Mouse (Mus musculus) small intestine, adult 2 months (tissue): ENCODE measurements around the gene Rptor. TPM values are rescaled to one million over a fixed set of nuclear protein-coding genes. Genes with fewer than 3 reads are reported as not detected.

Experiments
- H3K27ac ChIP-seq: fragments of 200-500 bp; 2 replicates; pipeline ENCODE4 v1.5.1; 2012; ENCODE audit warnings: low read depth, low read length, control low read depth, inconsistent platforms; ENCODE audit not compliant: insufficient read depth
- H3K27me3 ChIP-seq: fragments of 200-500 bp; 2 replicates; pipeline ENCODE4 v1.6.1; 2012; ENCODE audit warnings: mild to moderate bottlenecking, moderate library complexity, low read length, inconsistent platforms; ENCODE audit not compliant: control insufficient read depth, insufficient read depth
- H3K36me3 ChIP-seq: fragments of 200-500 bp; 2 replicates; pipeline ENCODE4 v1.6.1; 2012; ENCODE audit warnings: mild to moderate bottlenecking, low read length, control low read depth, inconsistent platforms; ENCODE audit not compliant: control insufficient read depth, insufficient read depth
- H3K4me1 ChIP-seq: fragments of 200-500 bp; 2 replicates; pipeline ENCODE4 v1.6.1; 2012; ENCODE audit warnings: low read length, inconsistent platforms, mixed read lengths; ENCODE audit not compliant: control insufficient read depth, insufficient read depth, insufficient read length
- H3K4me3 ChIP-seq: fragments of 200-500 bp; 2 replicates; pipeline ENCODE4 v1.5.1; 2012; ENCODE audit warnings: low read depth, mild to moderate bottlenecking, control low read depth, inconsistent platforms, low read length, moderate library complexity
- CTCF ChIP-seq: fragments of 200-500 bp; IDR thresholded peaks from 2 replicates; pipeline ENCODE4 v1.5.1; 2012; ENCODE audit warnings: low read depth, mild to moderate bottlenecking, control low read depth, inconsistent platforms, low read length, moderate library complexity, mixed read lengths; ENCODE audit not compliant: insufficient replicate concordance, insufficient read length; ENCODE audit errors: extremely low read depth
- POLR2A ChIP-seq: fragments of 200-500 bp; IDR thresholded peaks from 2 replicates; pipeline ENCODE4 v1.6.1; 2012; ENCODE audit warnings: low read depth, mild to moderate bottlenecking, control low read depth, inconsistent platforms, low read length, moderate library complexity
- WGBS: fragments of 180-500 bp; shearing (Covaris S2); methylation state at CpG from one replicate; pipeline ENCODE4 v1.1.7; 2018; 5-methylcytosine and 5-hydroxymethylcytosine counted together
- polyA plus RNA-seq: library from polyadenylated mRNA; depleted of rRNA; stranded (reverse); fragments of >200 nt; gene quantifications from 2 replicates; pipeline ENCODE4 v1.2.3, GENCODE M21; 2012

The Rptor gene
- polyA plus RNA-seq, 1 experiment, result 26.8 TPM

- WGBS, result 62% methylated on average over 5 of the region's 5 CpGs
- Histone ChIP-seq H3K27me3 (no peaks in the 10 kb centered on the region), H3K27ac (no peak overlapping the region), H3K4me3 (no peak overlapping the region), H3K36me3 (no peaks in the 10 kb centered on the region), H3K4me1 (peaks cover 9% of the 10 kb centered on the region)
- TF ChIP-seq POLR2A (no peak), CTCF (no peak)
These were observed 112.7 kb downstream of the Rptor start for GRCm38 (mm10) chr11:119715437-119715836.

- H3K4me1 ChIP-seq, result peaks cover 9% of the 10 kb centered on the region
- WGBS, result 80% methylated on average over 5 of the region's 5 CpGs
- no peak overlapping the region for H3K4me3 ChIP-seq
- peak overlapping the region; percentile 18; the same call in 1 of the 2 replicates for H3K27ac ChIP-seq
- no peaks in the 10 kb centered on the region for H3K27me3 ChIP-seq
- H3K36me3 ChIP-seq, result no peaks in the 10 kb centered on the region
- TF ChIP-seq POLR2A, result no peak
- no peak for TF ChIP-seq CTCF
These were observed 113.3 kb downstream of the Rptor start for GRCm38 (mm10) chr11:119715841-119716596.

GRCm38 (mm10) chr11:119718115-119718514 is 115.4 kb downstream of the Rptor start:
- H3K27ac ChIP-seq, result no peak overlapping the region
- no peak for TF ChIP-seq POLR2A
- no peak for TF ChIP-seq CTCF
- H3K4me1 ChIP-seq, result peaks cover 9% of the 10 kb centered on the region
- no peaks in the 10 kb centered on the region for H3K27me3 ChIP-seq
- no peaks in the 10 kb centered on the region for H3K36me3 ChIP-seq
- WGBS, result 84% methylated on average over 3 of the region's 3 CpGs
- H3K4me3 ChIP-seq, result no peak overlapping the region

DNA sequence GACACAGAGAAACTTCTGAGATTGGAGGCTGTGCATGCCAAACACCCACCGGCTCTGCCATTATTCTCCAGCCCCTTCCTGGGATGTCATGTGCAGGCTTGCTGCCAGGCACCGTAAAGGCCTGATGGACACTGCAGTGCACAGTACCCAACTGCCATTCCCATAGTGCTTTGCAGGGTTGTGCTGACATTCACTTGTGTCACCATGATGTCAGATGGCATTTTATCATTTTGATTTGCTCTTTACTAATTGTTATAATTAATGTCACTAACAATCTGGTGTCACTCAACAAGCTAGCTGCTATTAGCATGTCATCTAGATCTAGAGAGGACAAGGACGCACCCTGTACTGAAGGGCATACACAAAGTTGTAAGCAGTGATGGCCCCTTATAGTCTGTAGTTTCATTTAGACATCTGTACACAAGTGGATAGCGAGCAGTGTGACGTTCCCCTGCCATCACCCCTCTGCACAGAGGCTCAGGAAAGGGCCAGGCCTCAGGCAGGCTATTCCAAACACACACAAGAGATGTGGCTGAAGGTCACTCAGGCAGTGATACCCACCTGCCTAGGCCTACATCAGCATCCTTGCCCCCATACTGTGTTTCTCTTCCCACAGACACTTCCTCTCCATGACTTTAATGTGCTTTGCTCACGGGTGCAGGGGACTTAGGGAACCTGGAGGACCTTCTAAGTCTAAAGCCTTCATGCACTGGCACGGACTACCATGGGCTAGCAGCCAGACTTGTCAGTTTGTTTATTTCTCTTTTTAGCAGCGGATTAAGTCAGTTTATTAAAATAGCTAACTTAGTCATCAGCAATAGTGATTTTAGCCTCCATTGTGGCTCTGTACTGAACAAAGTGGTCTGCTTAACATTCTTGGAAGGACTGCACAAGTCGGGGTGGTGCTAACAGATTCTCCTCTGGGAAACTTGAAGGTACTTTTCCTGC is 117.7 kb downstream of the Rptor start:
- Histone ChIP-seq H3K27ac (no peak overlapping the region), H3K4me3 (no peak overlapping the region), H3K27me3 (no peaks in the 10 kb centered on the region), H3K36me3 (peaks cover 3% of the 10 kb centered on the region; the same call in 1 of the 2 replicates), H3K4me1 (peaks cover 5% of the 10 kb centered on the region)
- no peak for TF ChIP-seq CTCF
- no peak for TF ChIP-seq POLR2A
- WGBS, result 75% methylated on average over 9 of the region's 9 CpGs

DNA sequence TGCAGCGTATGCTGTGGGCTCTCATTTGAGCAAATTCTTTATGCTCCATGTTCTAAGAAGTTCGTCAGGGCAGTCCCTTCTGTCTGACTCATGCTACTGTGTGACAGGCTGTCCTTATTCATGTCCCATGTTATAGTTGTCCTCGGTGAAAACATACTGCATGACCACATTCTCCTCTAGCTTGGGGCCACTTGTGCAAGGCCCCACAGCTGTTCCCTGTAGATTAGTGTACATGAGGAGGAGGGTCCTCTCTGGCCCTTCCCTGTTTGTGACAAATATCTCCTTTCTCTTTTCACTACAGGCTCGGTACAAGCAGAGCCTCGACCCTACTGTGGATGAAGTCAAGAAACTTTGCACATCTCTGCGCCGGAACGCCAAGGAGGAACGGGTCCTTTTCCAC is 122.0 kb downstream of the Rptor start:
- no peak for TF ChIP-seq CTCF
- TF ChIP-seq POLR2A, result no peak
- H3K27me3 ChIP-seq, result no peaks in the 10 kb centered on the region
- 84% methylated on average over 9 of the region's 9 CpGs for WGBS
- H3K36me3 ChIP-seq, result peaks cover 13% of the 10 kb centered on the region; the same call in 1 of the 2 replicates
- H3K4me3 ChIP-seq, result no peak overlapping the region
- no peak overlapping the region for H3K27ac ChIP-seq
- H3K4me1 ChIP-seq, result no peaks in the 10 kb centered on the region; the same call in 1 of the 2 replicates

DNA sequence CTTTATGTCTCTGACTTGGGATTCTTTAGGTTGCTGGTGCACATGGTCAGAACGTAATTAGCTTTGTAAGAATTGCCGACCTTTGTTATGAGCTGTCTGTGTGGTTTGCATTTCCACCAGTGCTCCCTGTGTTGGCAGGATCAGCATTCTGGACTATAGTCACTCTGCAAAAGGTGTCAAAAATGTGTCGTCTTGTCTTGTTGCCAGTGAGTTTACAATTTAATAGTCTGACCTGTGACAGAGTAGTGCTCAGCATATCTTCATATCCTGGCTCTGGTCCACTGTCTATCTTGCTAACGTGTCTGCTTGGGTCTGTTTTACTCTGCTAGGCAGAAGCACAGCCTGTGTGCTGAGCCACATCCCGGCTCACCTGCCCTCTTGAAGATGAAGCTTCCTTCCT is 128.7 kb downstream of the Rptor start:
- TF ChIP-seq POLR2A, result no peak
- TF ChIP-seq CTCF, result no peak
- Histone ChIP-seq H3K27me3 (no peaks in the 10 kb centered on the region), H3K4me1 (0 out of 2 replicates have a peak, but pooled peaks cover 2% of the 10 kb centered on the region), H3K4me3 (no peak overlapping the region), H3K36me3 (peaks cover under 1% of the 10 kb centered on the region; the same call in 1 of the 2 replicates), H3K27ac (no peak overlapping the region)
- 41% methylated on average over 5 of the region's 5 CpGs for WGBS

DNA sequence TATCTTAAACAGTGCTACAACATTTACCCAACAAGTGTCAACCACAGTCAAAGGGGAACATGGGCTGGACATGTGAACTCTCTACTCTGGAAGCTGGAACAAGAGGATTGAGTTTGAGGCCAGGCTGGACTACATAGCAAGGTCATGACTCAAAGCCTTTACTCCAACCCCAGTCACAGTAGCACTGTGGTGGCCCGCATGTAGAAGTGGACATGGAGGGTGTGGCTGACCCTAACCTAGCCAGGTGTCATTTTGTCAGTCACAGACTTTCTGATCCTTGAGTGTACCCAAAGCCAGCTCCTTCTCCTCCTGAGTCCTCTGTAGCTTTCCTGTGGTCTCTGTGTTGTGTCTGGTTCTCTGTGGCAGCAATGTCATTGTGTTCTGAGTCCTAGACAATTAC is 129.7 kb downstream of the Rptor start:
- Histone ChIP-seq H3K4me1 (0 out of 2 replicates have a peak, but pooled peaks cover 2% of the 10 kb centered on the region), H3K4me3 (no peak overlapping the region), H3K36me3 (no peaks in the 10 kb centered on the region), H3K27me3 (no peaks in the 10 kb centered on the region), H3K27ac (no peak overlapping the region)
- TF ChIP-seq CTCF, result no peak
- 66% methylated on average over 1 of the region's 1 CpGs for WGBS
